Mouse (Mus musculus): ENCODE results near the gene Ppp1r14c. TPM values are rescaled to one million over a fixed set of nuclear protein-coding genes. Genes with fewer than 3 reads are reported as not detected.
"Not testable (repeated sequence)": the region's sequence is repeated elsewhere in the genome, so short reads cannot be mapped to it uniquely, and the experiment has no call there.

Gene Ppp1r14c
- polyA plus RNA-seq, 1 experiment from 2014 or later = 1.5 TPM

- Histone ChIP-seq H3K9me3 (no peaks in the 10 kb centered on the region; the same call in 1 of the 2 replicates), H3K36me3 (replicated peaks) (no peaks in the 10 kb centered on the region), H3K4me3 (no peak overlapping the region), H3K27me3 (ENCODE audit: poor library complexity, severe bottlenecking) (no peaks in the 10 kb centered on the region), H3K27ac (no peak overlapping the region), H3K4me1 (no peaks in the 10 kb centered on the region)
- DNase-seq (ENCODE audit: extremely low spot score, low spot score) = no peak
- 89% methylated on average over 4 of the region's 4 CpGs for WGBS
Measured at GRCm38 (mm10) chr10:3451930-3452329, 86.1 kb downstream of the Ppp1r14c start.

- no peaks in the 10 kb centered on the region for H3K27me3 ChIP-seq (ENCODE audit: poor library complexity, severe bottlenecking)
- 78% methylated on average over 3 of the region's 3 CpGs for WGBS
- H3K9me3 ChIP-seq = no peaks in the 10 kb centered on the region
- DNase-seq (ENCODE audit: extremely low spot score, low spot score) = no peak
- no peak overlapping the region for H3K4me3 ChIP-seq
- H3K36me3 ChIP-seq (replicated peaks) = no peaks in the 10 kb centered on the region
- no peak overlapping the region for H3K27ac ChIP-seq
- no peaks in the 10 kb centered on the region for H3K4me1 ChIP-seq
Measured at GRCm38 (mm10) chr10:3452822-3453475, 87.1 kb downstream of the Ppp1r14c start.

GRCm38 (mm10) chr10:3458686-3459085 is 92.8 kb downstream of the Ppp1r14c start:
- no peak for DNase-seq (ENCODE audit: extremely low spot score, low spot score)
- no peak overlapping the region for H3K4me3 ChIP-seq
- no peak overlapping the region for H3K27ac ChIP-seq
- WGBS = 76% methylated on average over 1 of the region's 1 CpGs
- H3K9me3 ChIP-seq = no peaks in the 10 kb centered on the region
- no peaks in the 10 kb centered on the region for H3K36me3 ChIP-seq (replicated peaks)
- H3K27me3 ChIP-seq (ENCODE audit: poor library complexity, severe bottlenecking) = no peaks in the 10 kb centered on the region
- no peaks in the 10 kb centered on the region for H3K4me1 ChIP-seq

DNA sequence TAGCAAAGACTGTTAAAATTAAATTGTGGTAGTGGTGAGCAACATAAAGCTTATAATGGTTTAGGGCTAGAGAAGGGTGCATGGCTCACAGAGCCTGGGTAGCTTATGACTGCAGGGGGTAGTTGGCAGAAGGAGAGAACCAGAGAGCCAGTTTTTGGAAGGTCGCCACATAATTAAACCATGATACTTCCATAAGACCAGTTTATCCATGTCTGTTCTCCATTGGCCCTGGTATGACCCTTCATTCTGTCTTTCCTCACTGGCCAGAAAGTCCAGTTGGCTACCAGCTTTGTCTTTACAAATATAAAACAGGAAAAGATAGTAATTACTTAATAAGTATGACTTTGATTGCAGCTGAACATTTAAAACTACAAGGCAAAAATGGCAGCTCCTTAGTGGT is 95.0 kb downstream of the Ppp1r14c start:
- 95% methylated on average over 1 of the region's 1 CpGs for WGBS
- no peak for DNase-seq (ENCODE audit: extremely low spot score, low spot score)
- H3K9me3 ChIP-seq = no peaks in the 10 kb centered on the region
- no peak overlapping the region for H3K27ac ChIP-seq
- no peaks in the 10 kb centered on the region for H3K27me3 ChIP-seq (ENCODE audit: poor library complexity, severe bottlenecking)
- no peaks in the 10 kb centered on the region for H3K36me3 ChIP-seq (replicated peaks)
- H3K4me1 ChIP-seq = no peaks in the 10 kb centered on the region
- H3K4me3 ChIP-seq = no peak overlapping the region

GRCm38 (mm10) chr10:3466135-3466626 is 100.3 kb downstream of the Ppp1r14c start:
- Histone ChIP-seq H3K4me1 (no peaks in the 10 kb centered on the region), H3K36me3 (replicated peaks) (no peaks in the 10 kb centered on the region), H3K27ac (no peak overlapping the region), H3K27me3 (ENCODE audit: poor library complexity, severe bottlenecking) (no peaks in the 10 kb centered on the region), H3K9me3 (no peaks in the 10 kb centered on the region), H3K4me3 (no peak overlapping the region)
- no peak for DNase-seq (ENCODE audit: extremely low spot score, low spot score)
- 89% methylated on average over 4 of the region's 4 CpGs for WGBS

GRCm38 (mm10) chr10:3468590-3468989 is 102.7 kb downstream of the Ppp1r14c start:
- no peaks in the 10 kb centered on the region for H3K4me1 ChIP-seq

DNA sequence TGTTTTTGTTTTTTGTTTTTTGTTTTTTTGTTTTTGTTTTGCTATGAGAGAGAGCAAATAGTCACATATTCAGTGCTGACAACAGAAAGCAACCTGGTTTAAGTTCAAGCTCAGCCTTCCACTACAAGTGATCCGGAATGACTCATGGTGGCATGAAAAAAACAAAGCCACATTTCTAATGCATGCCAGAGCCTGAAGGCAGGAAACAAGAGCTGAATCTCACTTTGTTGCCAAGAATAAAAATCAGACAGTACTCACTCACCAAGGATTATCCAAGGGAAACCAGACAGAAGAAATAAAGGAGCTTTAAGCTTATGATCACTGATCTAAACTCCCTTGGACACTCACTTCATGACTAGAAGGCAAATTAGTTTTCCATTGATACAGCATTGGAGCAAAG is 110.8 kb downstream of the Ppp1r14c start:
- H3K9me3 ChIP-seq = no peaks in the 10 kb centered on the region
- H3K36me3 ChIP-seq (replicated peaks) = no peaks in the 10 kb centered on the region
- H3K27ac ChIP-seq = no peak overlapping the region
- H3K4me1 ChIP-seq = no peaks in the 10 kb centered on the region
- 87% methylated on average over 1 of the region's 1 CpGs for WGBS
- H3K4me3 ChIP-seq = no peak overlapping the region
- H3K27me3 ChIP-seq (ENCODE audit: poor library complexity, severe bottlenecking) = no peaks in the 10 kb centered on the region
- DNase-seq (ENCODE audit: extremely low spot score, low spot score) = no peak

More at GRCm38 (mm10) chr10:3468590-3468989, 102.7 kb downstream of the Ppp1r14c start:
- Histone ChIP-seq H3K36me3 (replicated peaks) (no peaks in the 10 kb centered on the region), H3K27me3 (ENCODE audit: poor library complexity, severe bottlenecking) (no peaks in the 10 kb centered on the region), H3K27ac (no peak overlapping the region), H3K4me3 (no peak overlapping the region), H3K9me3 (no peaks in the 10 kb centered on the region)
- no peak for DNase-seq (ENCODE audit: extremely low spot score, low spot score)
- 90% methylated on average over 4 of the region's 4 CpGs for WGBS

- DNase-seq (ENCODE audit: extremely low spot score, low spot score) = no peak
- Histone ChIP-seq H3K27ac (no peak overlapping the region), H3K9me3 (peaks cover 10% of the 10 kb centered on the region), H3K4me3 (no peak overlapping the region), H3K4me1 (no peaks in the 10 kb centered on the region), H3K36me3 (replicated peaks) (no peaks in the 10 kb centered on the region), H3K27me3 (ENCODE audit: poor library complexity, severe bottlenecking) (no peaks in the 10 kb centered on the region)
- 93% methylated on average over 1 of the region's 1 CpGs for WGBS
Measured at GRCm38 (mm10) chr10:3479772-3480171, 113.9 kb downstream of the Ppp1r14c start.

DNA sequence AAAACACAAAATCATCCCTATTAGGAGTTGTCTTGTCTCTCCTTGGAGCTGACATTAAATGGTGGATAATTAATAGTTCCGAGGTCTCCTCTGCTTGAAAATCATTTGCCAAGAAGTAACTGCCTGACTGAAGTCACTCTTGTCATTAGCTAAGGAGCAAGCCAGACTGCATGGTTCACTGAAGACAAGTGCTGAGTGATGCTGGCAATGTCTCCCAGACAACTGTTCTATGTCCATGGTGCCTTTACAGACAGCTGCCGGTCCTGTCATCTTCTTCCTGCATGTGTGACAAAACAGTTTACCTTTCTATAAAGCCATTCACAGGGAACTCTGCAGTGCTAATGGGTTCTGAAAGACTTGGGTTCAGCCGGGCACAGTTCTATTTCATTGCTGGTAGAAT is 124.2 kb downstream of the Ppp1r14c start:
- no peaks in the 10 kb centered on the region for H3K36me3 ChIP-seq (replicated peaks)
- no peak overlapping the region for H3K27ac ChIP-seq
- no peak overlapping the region for H3K4me3 ChIP-seq
- no peak for DNase-seq (ENCODE audit: extremely low spot score, low spot score)
- no peaks in the 10 kb centered on the region for H3K4me1 ChIP-seq
- 90% methylated on average over 3 of the region's 3 CpGs for WGBS
- no peaks in the 10 kb centered on the region for H3K9me3 ChIP-seq
- no peaks in the 10 kb centered on the region for H3K27me3 ChIP-seq (ENCODE audit: poor library complexity, severe bottlenecking)

DNA sequence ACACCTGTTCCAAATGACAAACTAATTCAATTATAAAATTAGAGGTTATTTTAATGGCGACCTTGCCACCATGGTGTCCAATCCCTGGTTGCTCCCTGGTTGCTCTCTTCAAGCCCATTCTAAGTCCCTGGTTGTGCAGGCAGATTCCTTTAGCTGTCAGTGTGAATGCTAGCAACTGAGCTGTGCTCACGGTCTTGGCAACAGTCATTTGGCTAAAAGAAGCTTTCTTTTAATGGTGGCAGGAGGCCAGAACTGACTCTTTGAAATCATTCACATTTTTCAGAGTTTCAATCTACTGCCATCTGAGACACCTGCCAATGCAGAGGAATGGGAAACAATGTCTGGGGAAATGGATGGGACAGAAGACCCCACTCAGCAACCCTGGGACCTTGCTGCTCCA is 130.9 kb downstream of the Ppp1r14c start:
- 77% methylated on average over 2 of the region's 2 CpGs for WGBS
- H3K4me3 ChIP-seq = no peak overlapping the region

GRCm38 (mm10) chr10:3500846-3501245 is 135.0 kb downstream of the Ppp1r14c start:
- H3K36me3 ChIP-seq (replicated peaks); H3K4me1 ChIP-seq; H3K27ac ChIP-seq; H3K27me3 ChIP-seq (ENCODE audit: poor library complexity, severe bottlenecking); H3K4me3 ChIP-seq; DNase-seq (ENCODE audit: extremely low spot score, low spot score): not testable (repeated sequence)
- WGBS = 90% methylated on average over 6 of the region's 6 CpGs
- H3K9me3 ChIP-seq = peaks cover 12% of the 10 kb centered on the region; the same call in 1 of the 2 replicates

More for the DNA sequence above, 130.9 kb downstream of the Ppp1r14c start:
- H3K9me3 ChIP-seq = peaks cover 12% of the 10 kb centered on the region; the same call in 1 of the 2 replicates
- no peak overlapping the region for H3K27ac ChIP-seq
- DNase-seq (ENCODE audit: extremely low spot score, low spot score) = no peak
- no peaks in the 10 kb centered on the region for H3K4me1 ChIP-seq
- H3K36me3 ChIP-seq (replicated peaks) = no peaks in the 10 kb centered on the region
- no peaks in the 10 kb centered on the region for H3K27me3 ChIP-seq (ENCODE audit: poor library complexity, severe bottlenecking)

DNA sequence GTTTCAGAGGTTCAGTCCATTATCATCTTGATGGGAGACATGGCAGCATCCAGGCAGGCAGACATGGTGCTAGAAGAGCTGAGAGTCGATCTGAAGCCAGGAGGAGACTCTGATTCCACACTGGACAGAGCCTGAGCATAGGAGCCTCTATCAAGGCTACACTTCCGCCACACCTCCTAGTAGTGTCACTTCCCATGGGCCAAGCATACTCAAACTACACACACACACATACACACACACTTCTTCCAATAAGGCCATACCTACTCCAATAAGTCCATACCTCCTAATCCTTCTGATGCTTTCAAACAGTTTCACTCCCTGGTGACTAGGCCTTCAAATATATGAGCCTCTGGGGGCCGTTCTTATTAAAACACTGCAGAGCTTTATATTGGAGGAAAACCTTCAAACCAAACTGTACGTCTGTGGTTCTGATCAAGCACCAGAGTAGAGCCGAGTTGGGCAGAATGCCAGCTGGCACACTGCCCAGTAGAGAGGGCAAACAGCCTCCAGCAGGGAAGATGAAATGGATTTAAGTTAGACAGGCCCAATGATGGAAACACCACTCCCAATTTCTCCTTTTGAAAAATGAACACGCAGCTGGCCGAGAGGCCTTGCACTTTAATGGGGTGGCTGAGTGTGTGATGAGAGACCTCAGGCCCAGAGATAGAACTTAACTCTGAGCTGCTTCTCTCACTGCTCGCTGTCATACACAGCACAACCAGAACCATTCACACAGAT is 141.8 kb downstream of the Ppp1r14c start:
- Histone ChIP-seq H3K9me3 (no peaks in the 10 kb centered on the region), H3K4me3 (no peak overlapping the region), H3K27ac (no peak overlapping the region), H3K4me1 (no peaks in the 10 kb centered on the region), H3K36me3 (replicated peaks) (no peaks in the 10 kb centered on the region), H3K27me3 (ENCODE audit: poor library complexity, severe bottlenecking) (no peaks in the 10 kb centered on the region)
- 87% methylated on average over 8 of the region's 8 CpGs for WGBS
- DNase-seq (ENCODE audit: extremely low spot score, low spot score) = no peak

DNA sequence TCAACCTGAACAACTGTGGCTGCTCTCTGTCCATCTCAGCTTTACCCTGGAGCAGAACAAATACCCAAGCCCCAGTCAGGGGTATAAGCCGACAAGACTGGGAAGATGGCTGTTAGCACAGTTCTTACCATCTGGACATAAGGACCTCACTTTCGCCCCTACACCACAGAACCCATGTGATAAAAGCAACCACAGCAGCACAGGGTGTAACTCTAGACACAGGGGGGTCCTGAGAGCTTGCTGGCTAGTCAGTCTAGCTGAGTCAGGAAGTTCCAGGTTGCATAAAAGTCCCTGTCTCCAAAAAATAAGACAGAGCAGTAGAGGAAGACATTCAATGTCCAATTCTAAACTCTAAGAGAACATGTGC is 142.3 kb downstream of the Ppp1r14c start:
- Histone ChIP-seq H3K27me3 (ENCODE audit: poor library complexity, severe bottlenecking) (no peaks in the 10 kb centered on the region), H3K36me3 (replicated peaks) (no peaks in the 10 kb centered on the region), H3K9me3 (no peaks in the 10 kb centered on the region), H3K4me3 (no peak overlapping the region), H3K27ac (no peak overlapping the region), H3K4me1 (no peaks in the 10 kb centered on the region)
- no peak for DNase-seq (ENCODE audit: extremely low spot score, low spot score)
- WGBS = 85% methylated on average over 2 of the region's 2 CpGs

Measured in forebrain, embryonic 10.5 days (tissue).